Mouse (Mus musculus): ENCODE data around the gene Parp16.
A peak's percentile ranks its signal among the peaks of the same experiment; 100 is the strongest.
"Not testable (repeated sequence)": the region's sequence is repeated elsewhere in the genome, so short reads cannot be mapped to it uniquely, and the experiment has no call there.

Parp16 gene

DNA sequence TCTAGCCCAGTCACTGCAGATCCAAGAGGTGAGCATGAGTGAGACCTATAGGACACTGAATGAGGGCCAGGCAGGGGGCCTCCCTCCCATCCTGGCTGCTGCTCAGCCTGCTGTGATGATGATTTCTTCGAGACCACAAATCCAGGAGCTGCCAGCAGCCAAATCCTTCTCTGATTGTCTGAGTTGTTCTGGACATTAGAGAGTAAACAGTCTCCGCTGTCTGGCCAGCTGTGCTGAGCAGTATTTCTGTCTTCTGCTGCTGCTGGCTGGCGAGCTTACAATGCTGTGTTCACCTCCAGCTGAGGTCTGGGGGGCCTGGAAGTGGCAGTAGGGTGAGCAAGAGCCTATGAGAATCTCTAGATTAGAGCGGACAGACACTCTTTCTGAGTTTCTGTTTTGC lies 48.1 kb downstream of the Parp16 start:
- DNase-seq (ENCODE audit: low read depth, low spot score), result no peak

DNA sequence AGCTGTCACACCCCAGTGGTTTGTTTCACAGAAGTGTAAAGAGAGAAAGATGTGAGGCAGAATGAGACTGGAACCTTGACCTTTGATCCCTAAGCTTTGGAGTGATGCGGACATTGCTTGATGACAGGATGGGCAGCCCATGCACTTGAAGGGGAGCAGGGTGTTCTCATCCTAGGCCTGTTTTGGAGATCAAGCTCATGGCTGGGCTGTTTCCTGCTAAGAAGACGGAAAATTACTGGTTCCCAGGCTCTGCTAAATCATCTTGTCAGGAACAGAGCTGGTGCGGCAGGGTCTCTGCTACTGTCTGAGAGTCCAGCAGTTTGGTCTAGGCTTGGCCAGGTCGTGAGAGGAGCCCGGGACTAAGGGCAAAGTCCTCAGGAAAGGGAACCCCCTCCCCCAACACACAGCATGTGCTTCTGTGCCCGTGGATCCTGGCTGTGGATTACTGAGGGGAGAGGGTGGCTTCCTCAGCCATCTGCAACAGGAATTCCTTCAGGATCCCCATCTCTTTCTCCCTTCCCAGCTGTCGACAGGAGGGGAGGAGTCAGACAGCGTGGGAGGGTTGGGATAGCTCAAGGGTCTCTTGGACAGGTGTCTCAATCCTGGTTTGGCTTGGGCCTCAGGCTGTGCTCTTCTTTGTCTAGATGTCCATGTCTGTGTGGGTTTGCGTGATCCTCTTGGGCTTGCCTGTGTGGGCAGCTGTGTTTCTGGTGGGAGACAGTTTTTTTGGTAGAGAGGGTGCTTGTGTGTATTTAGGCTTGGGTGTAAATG lies 49.1 kb downstream of the Parp16 start:
- no peak for DNase-seq (ENCODE audit: low read depth, low spot score)

DNA sequence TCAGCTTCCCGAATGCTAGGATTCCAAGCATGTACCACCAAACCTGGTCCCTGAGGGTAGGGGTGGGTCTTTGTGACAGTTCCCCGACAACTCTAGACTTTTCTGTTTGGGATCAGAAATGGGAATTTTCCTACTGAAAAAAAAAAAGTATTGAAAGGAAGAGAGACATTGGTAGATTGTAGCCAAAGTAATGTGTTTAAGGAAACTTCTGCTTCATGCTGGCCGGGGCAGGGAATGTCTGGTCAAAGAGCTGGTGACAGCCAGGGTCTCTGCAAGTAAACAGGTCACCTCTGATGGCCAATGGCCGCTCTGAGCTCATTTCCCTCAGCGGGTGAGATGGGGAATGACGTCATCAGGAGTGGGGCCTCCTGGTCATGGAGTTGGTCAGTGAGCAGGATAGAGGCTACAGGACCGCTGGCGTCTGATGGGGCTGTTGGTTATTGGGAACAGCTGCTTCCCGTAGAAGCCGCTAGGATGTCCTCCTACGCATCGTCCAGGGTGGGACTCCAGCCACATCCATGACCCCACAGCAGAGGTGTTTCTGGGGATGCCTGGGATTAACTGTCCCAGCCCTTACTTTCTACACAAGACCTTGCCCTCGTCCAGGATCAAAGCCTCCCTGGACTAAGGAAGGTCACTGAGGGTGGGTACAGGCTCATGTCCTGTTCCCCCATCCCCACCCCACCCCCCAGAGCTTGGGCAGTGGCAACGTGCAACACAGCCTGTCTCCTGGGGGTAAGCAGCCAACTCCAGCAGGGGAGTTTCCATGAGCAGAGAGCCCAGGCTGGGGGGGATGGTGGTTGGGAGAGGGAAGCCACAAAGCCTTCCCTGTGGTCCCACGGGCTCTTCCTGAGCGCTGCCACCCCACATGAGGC lies 52.6 kb downstream of the Parp16 start:
- no peak for DNase-seq (ENCODE audit: low read depth, low spot score)

- DNase-seq (ENCODE audit: low read depth, low spot score), result no peak
Measured at GRCm38 (mm10) chr9:65248377-65248690, 53.2 kb downstream of the Parp16 start.

GRCm38 (mm10) chr9:65252026-65252425 lies 56.9 kb downstream of the Parp16 start:
- DNase-seq (ENCODE audit: low read depth, low spot score), result no peak

- no peak for DNase-seq (ENCODE audit: low read depth, low spot score)
Measured at GRCm38 (mm10) chr9:65255906-65256600, 60.9 kb downstream of the Parp16 start.

GRCm38 (mm10) chr9:65257218-65257910 lies 62.2 kb downstream of the Parp16 start:
- no peak for DNase-seq (ENCODE audit: low read depth, low spot score)

DNA sequence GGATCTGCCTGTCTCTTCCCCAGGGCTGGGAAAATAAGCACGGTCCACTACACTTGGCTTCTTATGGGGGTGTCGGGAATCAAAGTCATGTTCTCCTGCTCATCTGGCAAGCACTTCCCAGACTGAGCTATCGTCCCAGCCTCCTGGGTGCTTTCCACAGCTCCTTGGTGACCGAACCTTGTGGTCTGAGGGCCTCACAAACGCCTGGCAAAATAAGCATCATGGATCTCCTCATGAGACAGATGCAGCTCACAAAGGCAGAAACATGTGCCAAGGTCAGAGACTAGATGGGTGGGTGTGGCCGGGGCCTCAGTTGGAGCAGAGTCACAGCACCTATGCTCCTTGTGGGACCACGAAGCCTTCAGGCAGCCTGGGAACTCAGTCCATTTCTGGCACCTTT lies 64.2 kb downstream of the Parp16 start:
- no peak for DNase-seq (ENCODE audit: low read depth, low spot score)

DNA sequence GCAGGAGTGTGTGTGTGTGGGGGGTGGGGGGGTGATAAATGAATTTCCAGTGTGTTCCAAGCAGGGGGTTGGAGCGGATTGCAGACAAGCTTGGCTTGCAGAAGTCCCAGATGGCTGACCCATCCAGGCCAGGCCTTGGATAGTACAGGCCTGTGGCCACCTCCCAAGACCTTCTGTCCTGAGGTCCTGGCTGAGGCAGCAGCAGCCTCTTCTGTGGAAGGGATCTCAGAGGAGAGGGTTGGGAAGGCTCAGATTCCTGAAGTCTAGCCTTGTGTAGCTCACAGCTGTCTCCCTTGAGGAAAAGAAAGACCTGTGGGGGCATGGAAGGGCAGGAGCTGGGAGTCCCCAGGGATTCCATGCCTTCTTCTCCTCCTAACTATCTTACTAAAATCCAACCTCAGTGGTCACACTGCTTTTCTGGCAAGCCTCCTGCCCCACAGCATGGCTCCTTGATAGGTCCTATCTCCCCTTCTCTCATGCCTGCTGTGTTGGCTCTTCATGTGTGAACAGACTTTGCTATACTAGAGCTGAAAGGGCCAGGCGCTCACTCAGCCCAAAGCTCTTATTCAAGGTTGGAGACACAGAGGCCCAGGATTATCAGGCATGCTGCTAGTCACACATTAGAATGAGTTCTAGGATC lies 66.6 kb downstream of the Parp16 start:
- DNase-seq (ENCODE audit: low read depth, low spot score), result no peak

GRCm38 (mm10) chr9:65262641-65263120 lies 67.5 kb downstream of the Parp16 start:
- no peak for DNase-seq (ENCODE audit: low read depth, low spot score)

DNA sequence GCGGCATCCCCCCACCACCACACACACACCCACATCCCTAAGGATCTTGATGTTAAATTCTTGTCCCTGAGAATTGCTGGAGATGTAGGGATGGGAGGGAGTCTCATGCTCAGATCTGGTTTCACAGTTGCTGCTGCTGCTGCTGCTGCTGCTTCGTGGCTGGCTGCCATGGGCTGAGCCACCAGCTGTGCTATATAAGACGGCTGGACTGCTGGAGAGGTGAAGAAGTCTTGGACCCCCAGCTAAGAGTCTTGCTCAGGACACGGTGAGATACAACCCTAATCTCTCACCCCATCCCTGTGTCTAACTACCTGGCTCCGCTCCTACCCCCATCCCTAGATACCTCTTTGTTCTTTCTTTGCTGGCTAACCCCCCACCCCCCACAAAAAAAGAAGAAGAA lies 69.8 kb downstream of the Parp16 start, which contains the start of gene Cilp:
Gene Cilp (plus strand): TSS at position 222 of the 400 bp plus-strand sequence.
- DNase-seq (ENCODE audit: low read depth, low spot score), result no peak

DNA sequence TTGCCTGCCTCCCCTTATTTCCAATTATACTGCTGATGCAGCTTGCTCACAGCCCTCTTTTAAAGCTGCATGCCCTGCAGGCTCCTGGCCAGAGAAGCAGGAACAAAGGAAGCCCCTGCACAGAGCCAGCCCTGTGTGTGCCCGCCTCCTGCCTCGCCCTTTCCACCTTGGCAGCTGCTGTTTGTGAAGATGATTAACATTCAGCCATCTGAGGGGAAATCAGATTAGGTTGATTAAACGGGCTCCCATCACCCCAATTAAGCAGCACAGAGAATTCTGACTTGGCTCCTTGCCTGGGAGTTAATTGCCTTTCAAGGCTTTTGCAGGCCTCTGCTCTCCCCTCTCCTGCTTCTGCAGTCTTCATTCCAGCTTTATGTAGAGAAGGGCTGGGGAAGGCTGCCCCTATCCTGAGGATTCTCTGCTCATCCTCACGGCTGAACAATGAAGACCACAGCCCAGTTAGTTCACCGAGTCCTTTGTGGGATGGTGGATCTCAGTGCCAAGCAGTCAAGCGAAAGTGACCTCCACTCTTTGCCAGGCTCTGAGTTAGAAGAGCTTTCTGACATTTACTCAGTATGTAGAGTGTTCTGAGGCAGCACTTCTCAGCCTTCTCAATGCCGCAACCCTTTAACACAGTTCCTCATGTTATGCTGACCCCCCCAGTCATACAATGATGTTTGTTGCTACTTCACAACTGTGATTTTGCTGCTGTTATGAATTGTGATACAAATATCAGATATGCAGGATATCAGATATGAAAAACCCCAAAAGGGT lies 72.8 kb downstream of the Parp16 start:
- peak; percentile 32 for DNase-seq (ENCODE audit: low read depth, low spot score)

GRCm38 (mm10) chr9:65273048-65273809 lies 78.1 kb downstream of the Parp16 start:
- DNase-seq (ENCODE audit: low read depth, low spot score), result no peak

DNA sequence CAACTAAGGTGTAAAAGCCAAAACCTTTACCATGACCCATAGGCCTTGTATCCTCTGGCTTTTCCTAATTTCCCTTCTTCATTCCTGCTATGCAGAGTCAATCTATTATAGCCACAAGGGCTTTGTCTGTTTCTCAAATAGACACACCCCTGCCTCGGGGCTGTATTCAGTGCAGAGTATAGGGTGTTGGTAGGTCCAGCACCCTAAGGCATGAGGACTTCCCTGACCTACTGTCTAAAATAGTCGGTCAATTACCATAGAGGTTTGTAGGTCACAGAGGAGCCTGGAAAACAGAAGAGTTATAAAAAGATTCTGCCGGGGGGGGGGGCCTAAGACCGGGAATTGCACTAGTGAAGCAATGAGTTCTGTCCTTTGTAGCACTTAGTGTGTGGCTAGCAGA lies 78.7 kb downstream of the Parp16 start:
- no peak for DNase-seq (ENCODE audit: low read depth, low spot score)

DNA sequence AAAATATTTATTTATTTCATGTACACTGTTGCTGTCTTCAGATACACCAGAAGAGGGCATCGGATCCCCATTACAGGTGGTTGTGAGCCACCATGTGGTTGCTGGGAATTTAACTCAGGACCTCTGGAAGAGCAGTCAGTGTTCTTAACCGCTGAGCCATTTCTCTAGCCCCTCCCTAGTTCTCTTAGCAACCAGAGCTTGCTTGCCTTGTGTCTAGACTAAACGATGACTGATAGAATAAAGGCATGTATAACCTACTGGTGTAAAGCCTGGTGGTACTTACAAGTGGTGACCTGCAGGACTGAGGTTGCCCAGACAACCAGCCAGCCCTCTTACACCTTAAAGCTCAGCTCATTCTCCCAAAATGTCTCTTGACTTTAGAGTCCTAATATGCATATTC lies 79.7 kb downstream of the Parp16 start:
- DNase-seq (ENCODE audit: low read depth, low spot score), result not testable (repeated sequence)

- DNase-seq (ENCODE audit: low read depth, low spot score), result no peak
Measured at GRCm38 (mm10) chr9:65275810-65276530, 80.8 kb downstream of the Parp16 start.

DNA sequence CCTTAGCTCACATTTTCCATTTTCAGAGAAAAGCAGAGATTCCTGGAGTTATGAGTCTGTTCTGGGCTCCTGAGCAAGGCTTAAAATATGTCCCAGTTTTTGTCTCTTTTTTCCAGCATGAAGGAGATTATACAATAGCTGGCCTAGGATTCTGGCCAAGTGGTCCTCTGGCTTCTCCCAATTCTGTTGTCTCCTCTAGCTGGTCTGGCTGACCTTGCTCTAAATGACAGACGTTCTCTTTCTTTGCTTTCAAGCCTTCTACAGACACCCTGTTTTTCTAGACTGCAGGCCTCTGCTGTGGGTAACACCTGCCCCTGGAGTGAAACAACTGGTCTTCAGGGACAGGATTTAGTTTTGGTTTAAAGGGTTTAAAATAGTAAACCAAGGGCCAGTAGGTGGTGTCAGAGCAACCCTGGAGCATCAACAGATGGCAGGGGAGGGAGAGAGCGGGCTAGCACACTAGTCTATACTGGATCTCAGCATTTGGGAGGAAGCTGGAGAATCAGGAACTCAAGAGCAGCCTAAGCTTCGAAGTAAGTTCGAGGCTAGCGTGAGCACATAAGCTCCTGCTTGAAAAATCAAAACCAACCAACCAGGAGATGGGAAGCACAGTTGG lies 86.5 kb downstream of the Parp16 start:
- DNase-seq (ENCODE audit: low read depth, low spot score), result no peak

DNA sequence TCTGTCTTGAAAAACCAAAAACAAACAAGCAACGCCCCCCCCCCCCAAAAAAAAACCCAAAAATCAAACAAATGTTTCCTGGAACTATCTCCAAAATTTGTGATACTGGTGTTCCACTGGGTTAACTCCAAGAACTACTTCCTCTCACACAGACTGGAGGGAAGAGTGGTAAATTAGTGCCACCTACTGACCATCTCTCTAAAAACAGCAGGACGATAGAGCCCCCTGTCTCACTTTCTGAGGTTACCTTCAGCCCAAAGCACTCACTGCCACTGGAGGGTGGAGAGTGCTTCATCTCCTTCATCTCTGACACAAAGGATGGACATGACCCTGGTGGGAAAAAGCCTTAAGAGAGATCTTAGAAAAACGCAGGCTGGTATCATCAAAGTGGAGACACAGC lies 88.1 kb downstream of the Parp16 start:
- no peak for DNase-seq (ENCODE audit: low read depth, low spot score)

Measured in telencephalon, adult 2 months (tissue).